Mouse (Mus musculus) central nervous system, embryonic 18 days (tissue): ENCODE data around the gene Sh3bgr. TPM values are rescaled to one million over a fixed set of nuclear protein-coding genes. Genes with fewer than 3 reads are reported as not detected.

Experiments used
- polyA plus RNA-seq: library from polyadenylated mRNA; depleted of rRNA; stranded (reverse); fragments of >200 nt; gene quantifications from 2 replicates; pipeline ENCODE4 v1.2.3, GENCODE M21; 2012; rRNA removed

Gene Sh3bgr
- polyA plus RNA-seq = 2.7 and 5.8 TPM in 2 replicates

DNA sequence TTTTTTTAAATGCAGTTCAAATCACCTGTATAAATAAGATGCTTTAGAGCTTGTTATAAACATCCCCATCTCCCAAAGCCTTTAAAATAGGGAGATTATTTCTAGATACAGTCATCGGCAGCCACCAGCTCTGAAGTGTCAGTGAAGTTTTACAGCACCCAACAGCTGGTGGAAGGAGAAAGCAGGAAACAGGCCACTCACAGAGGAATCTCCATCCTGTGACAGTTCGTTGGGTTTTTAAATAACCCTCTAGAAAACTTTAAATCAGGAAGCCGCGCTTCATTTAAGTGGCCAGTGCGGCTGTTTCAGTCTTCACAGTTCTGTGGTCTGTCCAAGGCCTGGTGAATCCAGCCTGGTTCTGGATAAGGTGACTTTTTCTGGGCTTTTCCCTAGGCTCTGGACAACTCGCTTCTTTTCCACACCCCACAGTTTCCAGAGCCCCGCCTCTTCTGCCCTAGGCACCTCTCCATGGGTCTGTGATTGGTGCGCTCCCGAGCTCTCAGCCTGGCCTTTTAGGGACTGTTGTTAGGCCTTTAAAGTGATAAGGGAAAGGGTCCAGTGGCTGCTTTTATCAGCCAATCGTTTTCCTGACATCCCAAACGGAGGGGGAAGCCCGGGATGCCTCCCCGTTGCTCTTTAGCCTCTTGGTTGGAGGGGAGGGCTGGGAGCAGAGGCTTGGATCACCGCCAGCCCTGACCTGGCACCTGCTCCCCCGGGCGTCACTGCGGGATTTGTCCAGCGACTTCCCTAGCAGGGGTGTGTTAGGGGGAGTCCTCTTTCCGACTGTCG is at the start of gene Sh3bgr:
Gene Sh3bgr (plus strand): TSS at position 538 of the 789 bp plus-strand sequence.

DNA sequence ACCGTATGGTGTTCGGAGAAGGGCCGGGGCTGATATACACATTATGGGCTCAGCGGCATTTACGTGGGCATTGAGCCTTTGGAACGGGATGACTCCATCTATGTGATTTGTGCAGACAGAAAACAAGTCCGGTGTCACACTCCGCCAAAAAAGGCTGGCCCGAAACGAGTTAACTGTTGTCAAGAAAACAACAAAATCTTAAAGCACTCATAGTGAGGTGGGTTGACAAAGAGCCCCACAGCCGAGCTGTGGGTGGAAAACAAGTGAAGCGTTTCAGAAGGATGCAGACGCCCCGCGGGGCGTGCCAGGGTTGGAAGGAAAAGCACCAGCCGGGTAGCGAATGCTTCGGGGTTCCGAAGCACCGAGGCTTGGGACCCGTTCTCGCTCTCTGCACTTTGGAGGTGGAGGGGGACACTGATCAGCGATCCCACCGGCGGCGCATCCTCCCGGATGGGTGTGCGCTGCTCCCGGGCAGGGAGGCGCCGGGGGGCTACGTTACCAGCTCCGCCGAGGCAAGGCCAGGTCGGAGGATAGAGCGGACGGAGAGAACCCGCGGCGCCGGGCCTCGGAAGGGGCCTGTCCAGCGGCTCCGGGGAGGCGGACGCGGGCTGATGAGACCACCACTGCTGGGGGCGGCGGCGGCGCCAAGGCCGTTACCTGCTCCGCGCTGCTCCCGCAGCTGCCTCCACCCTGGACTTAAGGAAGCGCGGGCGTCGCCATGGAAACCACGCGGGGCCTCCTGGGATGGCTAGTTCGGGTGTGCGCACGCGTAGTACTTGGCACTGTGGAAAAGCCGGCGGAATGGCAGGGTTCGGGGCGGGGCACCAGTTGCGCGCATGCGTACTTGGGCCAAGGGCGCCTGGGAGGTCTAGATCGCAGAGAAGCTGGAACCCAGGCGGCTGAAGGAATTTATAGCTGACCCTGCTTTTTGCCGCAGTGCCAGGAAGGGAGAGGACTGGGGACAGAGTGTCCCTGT is 8.4 kb upstream of the Sh3bgr start, which contains the start of gene Lca5l:
Gene Lca5l (minus strand): TSS at position 741 of the 976 bp plus-strand sequence.

DNA sequence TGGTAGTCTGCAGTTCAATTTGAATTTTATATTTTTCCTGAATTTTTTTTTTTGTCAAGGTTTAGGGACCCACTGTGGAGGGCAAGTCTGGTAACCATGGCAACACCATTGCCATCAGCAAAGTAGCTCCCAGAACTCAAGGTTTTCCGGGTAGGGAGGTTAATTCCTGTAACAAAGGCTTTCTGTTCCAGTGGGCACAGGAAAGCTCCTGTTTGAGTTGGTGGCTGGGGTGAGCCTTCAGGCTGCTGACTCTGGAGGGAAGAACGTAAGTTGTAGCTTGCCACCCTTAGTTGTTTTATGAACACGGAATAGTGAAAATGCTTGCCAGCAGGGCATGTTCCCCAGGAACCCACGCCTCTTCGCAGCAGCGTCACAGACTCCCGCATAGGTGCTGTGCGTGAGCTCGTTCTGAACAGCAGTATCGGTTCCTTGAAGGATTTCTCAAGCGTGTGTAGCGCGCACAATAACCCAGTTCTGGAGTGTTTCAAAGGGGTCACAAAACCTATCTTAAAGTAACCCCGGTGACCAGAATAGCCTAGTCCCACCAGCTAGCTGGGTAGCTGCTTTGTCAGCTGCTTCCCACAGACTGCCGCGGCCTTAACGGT is 35.2 kb downstream of the Sh3bgr start, which contains the start of gene B3galt5:
Gene B3galt5 (plus strand): TSS at position 436 of the 605 bp plus-strand sequence.

Other genes with a start within 250 kb of the Sh3bgr start
- gene Psmg1, start 209.5 kb upstream of the Sh3bgr start, polyA plus RNA-seq = 47.5 and 54.4 TPM in 2 replicates
- 134 and 137 TPM in 2 replicates for gene Brwd1, start 117.9 kb upstream of the Sh3bgr start, polyA plus RNA-seq
- 220 and 228 TPM in 2 replicates for gene Hmgn1, start 72.7 kb upstream of the Sh3bgr start, polyA plus RNA-seq
- gene Wrb, start 55.0 kb upstream of the Sh3bgr start, polyA plus RNA-seq = 178 and 182 TPM in 2 replicates
- 2.1 TPM in 2 replicates for gene Lca5l, start 8.2 kb upstream of the Sh3bgr start, polyA plus RNA-seq
- gene B3galt5, start 35.4 kb downstream of the Sh3bgr start, polyA plus RNA-seq = 3.9 and 4.1 TPM in 2 replicates
- gene Itgb2l, start 243.2 kb downstream of the Sh3bgr start, polyA plus RNA-seq = 0.05 and 0.07 TPM in 2 replicates